Mouse (Mus musculus): ENCODE data around the gene Mst1r.

Mst1r gene

DNA sequence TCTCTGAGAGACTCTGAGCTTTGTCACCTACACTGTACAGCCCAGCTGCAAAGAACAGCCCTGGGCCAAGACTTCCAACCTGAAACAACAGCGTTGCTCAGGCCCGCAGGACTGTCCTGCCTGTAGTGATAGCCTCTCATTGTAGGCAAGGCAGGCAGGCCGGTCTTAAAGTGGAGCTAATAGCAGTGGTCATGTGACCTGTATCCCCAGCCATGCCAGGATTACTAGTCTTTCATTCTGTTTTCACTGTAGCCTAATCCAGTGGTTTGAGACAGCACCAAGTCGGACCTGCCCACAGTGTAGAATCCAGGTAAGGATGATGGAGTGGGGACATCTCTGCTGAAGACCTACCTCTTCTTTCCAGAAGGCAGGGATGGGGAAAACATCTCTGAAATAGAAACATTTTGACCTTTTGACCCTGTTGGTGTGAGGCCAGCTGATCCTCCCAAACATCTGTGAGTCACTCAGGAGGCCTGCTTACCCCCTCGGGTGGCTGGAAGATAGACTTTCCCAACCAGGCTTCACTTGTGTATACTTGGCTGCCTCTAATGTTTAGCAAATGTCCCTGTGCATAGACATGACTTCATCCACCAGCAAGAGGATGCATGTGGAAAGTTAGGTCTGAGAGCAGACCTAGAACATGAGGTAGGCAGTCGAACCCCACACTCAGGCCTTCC is 49.1 kb downstream of the Mst1r start:
- DNase-seq, result no peak

DNA sequence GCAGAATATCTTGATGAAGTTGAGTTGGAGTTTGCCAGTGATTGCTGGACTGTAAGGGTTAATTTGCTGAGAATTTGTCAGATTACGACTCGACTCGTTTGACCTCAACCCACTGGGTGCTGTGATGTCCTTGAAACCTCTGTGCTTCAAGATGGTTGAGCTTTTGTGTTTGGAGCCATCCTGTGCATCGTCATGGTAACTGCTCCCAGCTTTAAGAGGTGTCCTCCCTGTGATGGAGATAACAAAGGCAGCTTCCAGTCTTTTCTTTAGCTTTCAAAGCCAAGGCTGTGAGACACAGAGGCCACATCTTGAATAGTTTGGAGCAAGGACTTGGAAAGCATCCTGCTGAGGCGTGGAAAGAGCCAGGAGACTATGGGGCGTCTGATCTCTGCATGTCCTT is 50.5 kb downstream of the Mst1r start:
- no peak for DNase-seq

- no peak for DNase-seq
Measured at GRCm38 (mm10) chr9:107959896-107960295, 53.2 kb downstream of the Mst1r start.

DNA sequence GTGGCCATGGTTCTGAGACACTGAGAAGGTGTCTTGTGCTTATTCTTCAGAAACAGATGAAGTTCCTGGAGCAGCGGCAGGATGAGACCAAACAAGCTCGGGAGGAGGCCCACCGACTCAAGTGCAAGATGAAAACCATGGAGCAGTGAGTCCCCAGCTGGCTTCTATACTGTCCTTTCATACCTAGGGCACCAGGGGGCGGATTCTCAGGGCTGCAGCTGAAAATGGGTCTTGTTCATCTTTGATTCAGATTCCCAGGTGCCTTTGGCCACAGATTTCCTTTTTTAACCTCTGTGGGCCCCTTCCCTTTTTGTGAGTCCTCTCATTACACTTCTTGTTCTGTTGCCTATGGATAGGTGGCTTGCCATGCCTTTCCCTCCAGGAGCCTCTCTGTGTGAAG is 54.3 kb downstream of the Mst1r start:
- no peak for DNase-seq

GRCm38 (mm10) chr9:107961351-107961762 is 54.7 kb downstream of the Mst1r start:
- no peak for DNase-seq

DNA sequence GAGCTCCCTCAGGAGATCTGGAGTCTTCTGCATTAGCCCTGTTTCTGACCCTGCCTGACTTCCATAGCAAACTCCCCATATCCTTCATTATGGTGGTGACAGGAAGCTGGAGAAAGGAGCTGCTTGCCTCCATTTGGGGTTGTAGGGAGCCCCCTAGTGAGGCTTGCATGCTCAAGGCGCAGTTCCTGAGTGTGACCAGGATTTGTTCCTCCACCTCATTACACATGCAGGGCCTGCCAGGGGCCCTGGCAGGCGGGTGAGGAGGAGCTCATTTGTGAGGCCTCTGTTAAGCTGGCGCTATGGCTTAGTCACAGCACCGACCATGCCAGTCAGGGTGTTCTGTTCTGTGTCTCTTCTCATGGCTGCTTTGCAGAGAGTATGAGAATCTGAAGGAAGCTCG is 55.2 kb downstream of the Mst1r start:
- peak; percentile 35 for DNase-seq

- DNase-seq, result no peak
Measured at GRCm38 (mm10) chr9:107962916-107963315, 56.2 kb downstream of the Mst1r start.

DNA sequence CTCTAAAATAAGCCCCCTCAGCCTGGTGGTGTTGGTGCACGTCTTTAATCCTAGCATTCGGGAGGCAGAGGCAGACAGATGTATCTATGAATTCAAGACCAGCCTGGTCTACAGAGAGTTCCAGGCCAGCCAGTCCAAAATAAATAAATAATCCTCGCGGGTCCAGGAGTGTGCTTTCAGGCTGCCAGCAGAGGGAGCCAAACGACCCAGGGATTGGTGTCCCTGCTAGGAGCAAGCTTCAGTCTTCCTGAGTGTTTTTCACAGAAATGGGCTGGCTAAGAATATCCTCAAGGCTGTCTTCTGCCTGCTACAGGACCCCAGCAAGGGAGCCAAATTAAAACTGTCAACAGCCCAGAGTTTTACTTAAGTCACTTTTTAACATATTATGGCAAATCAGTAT is 57.0 kb downstream of the Mst1r start:
- DNase-seq, result peak; percentile 91

- DNase-seq, result no peak
Measured at GRCm38 (mm10) chr9:107964681-107965080, 58.0 kb downstream of the Mst1r start.

DNA sequence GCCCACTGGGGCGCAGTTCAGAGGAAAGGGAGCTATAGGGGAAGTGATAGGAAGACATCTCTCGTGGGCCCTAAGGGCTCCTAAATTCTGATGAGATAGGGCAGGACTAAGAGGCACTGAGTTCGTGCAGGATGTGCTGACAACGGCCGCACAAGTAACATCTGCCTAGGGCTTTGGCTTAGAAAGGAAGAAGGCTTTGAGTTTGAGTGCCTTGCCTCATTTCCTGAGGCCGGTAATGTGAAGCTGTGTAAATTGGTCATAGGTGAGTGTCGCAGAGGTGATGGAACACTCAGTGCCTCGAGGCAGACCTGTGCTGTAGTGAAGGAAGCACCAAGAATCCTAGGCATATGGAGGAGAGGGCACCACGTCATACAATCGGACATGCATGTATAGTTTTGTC is 60.0 kb downstream of the Mst1r start:
- no peak for DNase-seq

DNA sequence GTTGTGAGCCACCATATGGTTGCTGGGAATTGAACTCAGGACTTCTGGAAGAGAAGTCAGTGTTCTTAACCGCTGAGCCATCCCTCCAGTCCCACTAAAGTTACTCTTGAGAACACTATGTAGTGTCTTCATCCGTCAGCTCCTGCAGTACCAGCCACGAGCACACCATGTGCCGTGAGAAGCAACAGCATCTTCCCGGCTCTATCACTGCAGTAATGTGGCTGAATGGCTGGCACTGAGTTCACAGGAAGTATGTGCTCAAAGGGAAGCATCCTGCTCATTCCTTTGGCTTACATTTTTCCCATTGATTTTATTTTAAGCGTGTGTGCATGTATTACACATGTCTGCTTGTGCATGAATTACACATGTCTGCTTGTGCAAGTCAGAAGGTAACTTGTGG is 60.8 kb downstream of the Mst1r start:
- peak; percentile 23 for DNase-seq

DNA sequence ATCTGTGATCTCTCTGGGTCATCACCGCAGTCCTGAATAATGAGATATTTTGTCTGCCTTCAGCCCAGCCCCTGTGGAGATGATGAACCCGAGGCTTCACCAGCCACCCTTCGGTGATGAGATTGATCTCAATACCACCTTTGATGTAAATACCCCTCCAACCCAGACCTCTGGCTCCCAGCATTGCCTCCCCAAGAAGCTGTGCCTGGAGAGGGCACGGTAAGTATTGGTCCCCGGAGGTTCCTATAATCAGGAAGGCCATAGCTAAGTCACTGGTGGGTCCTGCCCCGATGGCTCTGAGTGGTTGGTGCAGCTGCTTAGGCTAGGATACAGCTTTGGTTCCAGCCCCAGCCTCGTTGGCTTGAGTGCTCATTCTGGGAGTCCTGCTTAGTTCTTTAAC is 61.9 kb downstream of the Mst1r start:
- no peak for DNase-seq
